Mouse (Mus musculus) myocyte (in vitro differentiated cells): Measurements from ENCODE around the gene Cstb. TPM values are rescaled to one million over a fixed set of nuclear protein-coding genes. Genes with fewer than 3 reads are reported as not detected.
A peak's percentile ranks its signal among the peaks of the same experiment; 100 is the strongest.

ENCODE experiments used
- H3K27me3 ChIP-seq: one replicate; pipeline ENCODE4 v1.6.1; 2011; ENCODE audit not compliant: control insufficient read depth, insufficient read depth, insufficient read length
- H3K36me3 ChIP-seq: one replicate; pipeline ENCODE4 v1.6.1; 2011; ENCODE audit not compliant: control insufficient read depth, insufficient read depth
- H3K4me2 ChIP-seq: one replicate; pipeline ENCODE4 v1.6.1; 2011; ENCODE audit warnings: low read depth, control low read depth
- H3K4me3 ChIP-seq: one replicate; pipeline ENCODE4 v1.5.1; 2011; ENCODE audit warnings: mild to moderate bottlenecking, control low read depth, moderate library complexity
- H3K79me2 ChIP-seq: one replicate; pipeline ENCODE4 v1.6.1; 2011; ENCODE audit not compliant: control insufficient read depth, insufficient read depth
- H3ac ChIP-seq: one replicate; pipeline ENCODE4 v1.6.1; 2011; ENCODE audit not compliant: control insufficient read depth, insufficient read length
- CEBPB ChIP-seq: IDR thresholded peaks from 2 replicates; pipeline ENCODE4 v1.6.1; 2011; ENCODE audit warnings: mild to moderate bottlenecking, moderate library complexity; ENCODE audit not compliant: poor library complexity, insufficient read depth, severe bottlenecking
- E2F4 ChIP-seq: IDR thresholded peaks from one replicate; pipeline ENCODE4 v1.6.1; 2011; ENCODE audit warnings: mild to moderate bottlenecking, control low read depth, moderate library complexity; ENCODE audit not compliant: insufficient read depth
- MAX ChIP-seq: IDR thresholded peaks from one replicate; pipeline ENCODE4 v1.6.1; 2011; ENCODE audit warnings: low read depth, mild to moderate bottlenecking, control low read depth
- MYOD1 ChIP-seq, 3 experiments: IDR thresholded peaks; one replicate each; pipeline ENCODE4 v1.6.1; 2011; ENCODE audit warnings: control low read depth in 2 of 3, low read depth in 2 of 3, mild to moderate bottlenecking in 2 of 3, moderate library complexity in 1 of 3; ENCODE audit not compliant: insufficient read length in 2 of 3, control insufficient read depth in 1 of 3
- MYOG ChIP-seq, 3 experiments: IDR thresholded peaks; one replicate each; pipeline ENCODE4 v1.6.1; 2011; ENCODE audit warnings: control low read depth in 2 of 3, low read depth in 2 of 3, mild to moderate bottlenecking in 2 of 3; ENCODE audit not compliant: insufficient read length in 2 of 3, control insufficient read depth in 1 of 3, insufficient read depth in 1 of 3
- POLR2A ChIP-seq: IDR thresholded peaks from one replicate; pipeline ENCODE4 v1.6.1; 2011; ENCODE audit warnings: low read depth, mild to moderate bottlenecking, control low read depth, moderate library complexity; ENCODE audit not compliant: insufficient read length
- POLR2AphosphoS2 ChIP-seq: IDR thresholded peaks from one replicate; pipeline ENCODE4 v1.6.1; 2011; ENCODE audit warnings: low read depth, control low read depth; ENCODE audit not compliant: insufficient read length
- REST ChIP-seq: IDR thresholded peaks from one replicate; pipeline ENCODE4 v1.6.1; 2011; ENCODE audit warnings: mild to moderate bottlenecking, control low read depth, moderate library complexity; ENCODE audit not compliant: insufficient read depth, insufficient read length
- SRF ChIP-seq: IDR thresholded peaks from one replicate; pipeline ENCODE4 v1.6.1; 2011; ENCODE audit warnings: low read depth; ENCODE audit not compliant: control insufficient read depth, insufficient read length
- TCF12 ChIP-seq: IDR thresholded peaks from one replicate; pipeline ENCODE4 v1.6.1; 2011; ENCODE audit warnings: mild to moderate bottlenecking, control low read depth; ENCODE audit not compliant: poor library complexity, insufficient read depth, severe bottlenecking
- TCF3 ChIP-seq: IDR thresholded peaks from one replicate; pipeline ENCODE4 v1.6.1; 2011; ENCODE audit warnings: low read depth, control low read depth; ENCODE audit not compliant: insufficient read length
- USF1 ChIP-seq: IDR thresholded peaks from one replicate; pipeline ENCODE4 v1.6.1; 2011; ENCODE audit warnings: low read depth, mild to moderate bottlenecking, control low read depth, moderate library complexity
- polyA plus RNA-seq: library from polyadenylated mRNA; unstranded; fragments of >200 nt; fragmentation: generic; extraction: Trizol; gene quantifications from one replicate; pipeline ENCODE4 v1.2.1, GENCODE M21; 2012; ENCODE audit warnings: missing spikeins

Cstb gene
- polyA plus RNA-seq, 1 experiment = 197 TPM

GRCm38 (mm10) chr10:78426117-78426735 lies 757 bp downstream of the Cstb start:
- Histone ChIP-seq H3K4me2 (peak overlapping the region; percentile 67), H3K36me3 (peaks cover 8% of the 10 kb centered on the region), H3ac (peak overlapping the region; percentile 12), H3K4me3 (peak overlapping the region; percentile 64), H3K27me3 (no peaks in the 10 kb centered on the region), H3K79me2 (peaks cover 9% of the 10 kb centered on the region)
- TF ChIP-seq E2F4 = no peak
- no peak for TF ChIP-seq MYOG (IDR thresholded peaks at IDR 0.05; ENCODE audit: control insufficient read depth in 1 of 3, insufficient read depth in 1 of 3, insufficient read length in 2 of 3, low read depth in 2 of 3)
- TF ChIP-seq MAX = no peak
- TF ChIP-seq TCF3 = no peak
- no peak for TF ChIP-seq POLR2A
- TF ChIP-seq POLR2AphosphoS2 = no peak
- TF ChIP-seq CEBPB = no peak
- no peak for TF ChIP-seq TCF12
- no peak for TF ChIP-seq USF1
- TF ChIP-seq REST = no peak
- no peak for TF ChIP-seq SRF
- TF ChIP-seq MYOD1 (IDR thresholded peaks at IDR 0.05; ENCODE audit: control insufficient read depth in 1 of 3, insufficient read length in 2 of 3, low read depth in 2 of 3) = no peak

GRCm38 (mm10) chr10:78428070-78428469 lies 2.6 kb downstream of the Cstb start:
- H3K27me3 ChIP-seq = no peaks in the 10 kb centered on the region
- H3ac ChIP-seq = no peak overlapping the region
- H3K79me2 ChIP-seq = peaks cover 9% of the 10 kb centered on the region
- TF ChIP-seq POLR2A (no peak), USF1 (no peak), E2F4 (no peak)
- peaks cover 8% of the 10 kb centered on the region for H3K36me3 ChIP-seq
- H3K4me3 ChIP-seq = no peak overlapping the region
- no peak overlapping the region for H3K4me2 ChIP-seq

- H3K4me3 ChIP-seq = no peak overlapping the region
- no peak overlapping the region for H3K4me2 ChIP-seq
- no peak overlapping the region for H3ac ChIP-seq
- peak; percentile 35; the same call in 1 of the 2 replicates for TF ChIP-seq CEBPB
- TF ChIP-seq MYOD1 (IDR thresholded peaks at IDR 0.05; ENCODE audit: control insufficient read depth in 1 of 3, insufficient read length in 2 of 3, low read depth in 2 of 3) = no peak
- TF ChIP-seq TCF12 = no peak
- no peak for TF ChIP-seq USF1
- no peaks in the 10 kb centered on the region for H3K27me3 ChIP-seq
- H3K36me3 ChIP-seq = peaks cover 8% of the 10 kb centered on the region
- H3K79me2 ChIP-seq = peaks cover 9% of the 10 kb centered on the region
These were observed 3.7 kb downstream of the Cstb start for GRCm38 (mm10) chr10:78429180-78429579.

GRCm38 (mm10) chr10:78429776-78430175 lies 4.3 kb downstream of the Cstb start:
- no peak overlapping the region for H3K4me3 ChIP-seq
- no peak for TF ChIP-seq TCF12
- no peak for TF ChIP-seq POLR2A
- TF ChIP-seq MYOD1 (IDR thresholded peaks at IDR 0.05; ENCODE audit: control insufficient read depth in 1 of 3, insufficient read length in 2 of 3, low read depth in 2 of 3) = no peak
- no peak for TF ChIP-seq CEBPB
- TF ChIP-seq TCF3 = no peak
- no peak for TF ChIP-seq REST
- TF ChIP-seq SRF = no peak
- TF ChIP-seq MYOG (IDR thresholded peaks at IDR 0.05; ENCODE audit: control insufficient read depth in 1 of 3, insufficient read depth in 1 of 3, insufficient read length in 2 of 3, low read depth in 2 of 3) = no peak
- no peak for TF ChIP-seq E2F4
- no peak for TF ChIP-seq MAX
- TF ChIP-seq USF1 = no peak
- TF ChIP-seq POLR2AphosphoS2 = no peak
- no peak overlapping the region for H3K4me2 ChIP-seq
- H3K36me3 ChIP-seq = peaks cover 8% of the 10 kb centered on the region
- no peak overlapping the region for H3ac ChIP-seq
- no peaks in the 10 kb centered on the region for H3K27me3 ChIP-seq
- H3K79me2 ChIP-seq = peaks cover 9% of the 10 kb centered on the region

DNA sequence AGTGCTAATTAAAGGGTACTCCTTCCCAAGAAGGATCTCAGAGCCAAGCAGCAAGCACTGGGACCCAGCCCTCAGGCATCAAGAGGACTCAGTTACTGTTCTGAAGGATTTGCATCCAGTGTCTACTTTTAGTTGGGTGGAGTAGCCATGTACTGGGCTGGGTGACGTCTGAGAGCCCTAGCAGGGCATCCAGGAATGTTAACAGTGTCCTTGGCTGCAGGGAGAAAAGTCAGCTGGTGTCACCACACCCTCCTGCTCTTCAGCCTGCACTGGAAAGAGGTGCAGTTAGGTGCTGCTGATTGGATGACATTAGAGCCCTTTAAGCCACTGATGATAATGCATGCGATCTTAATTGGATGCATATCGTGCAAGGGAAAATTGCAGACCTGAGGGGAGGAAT lies 7.4 kb downstream of the Cstb start:
- Histone ChIP-seq H3K4me2 (no peak overlapping the region), H3K36me3 (peaks cover 6% of the 10 kb centered on the region), H3K27me3 (no peaks in the 10 kb centered on the region), H3K79me2 (no peaks in the 10 kb centered on the region), H3ac (no peak overlapping the region), H3K4me3 (no peak overlapping the region)
- TF ChIP-seq TCF3 (no peak), TCF12 (no peak), E2F4 (no peak), SRF (no peak), USF1 (no peak)
